Mouse (Mus musculus): ENCODE results near the gene Got2.

Got2 gene

DNA sequence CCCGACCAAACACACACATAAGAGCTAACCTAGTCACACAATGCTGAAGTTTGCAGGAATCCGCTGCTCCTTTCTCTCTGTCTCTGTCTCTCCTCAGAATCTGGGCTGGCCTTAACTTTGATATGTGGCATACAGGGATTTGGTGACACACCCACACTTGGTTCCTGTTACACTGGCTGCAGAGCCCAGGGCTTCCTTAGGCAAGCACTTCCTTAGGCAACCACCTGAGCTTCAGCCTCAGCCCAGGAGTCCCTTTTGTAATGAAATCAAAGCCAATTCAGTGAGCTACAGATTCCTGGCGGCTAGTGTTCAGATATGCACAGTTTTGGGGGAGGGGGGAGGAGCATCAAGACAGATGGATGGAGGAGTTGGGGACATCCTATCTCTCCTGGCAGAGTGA is 70.8 kb downstream of the Got2 start:
- DNase-seq, result no peak

DNA sequence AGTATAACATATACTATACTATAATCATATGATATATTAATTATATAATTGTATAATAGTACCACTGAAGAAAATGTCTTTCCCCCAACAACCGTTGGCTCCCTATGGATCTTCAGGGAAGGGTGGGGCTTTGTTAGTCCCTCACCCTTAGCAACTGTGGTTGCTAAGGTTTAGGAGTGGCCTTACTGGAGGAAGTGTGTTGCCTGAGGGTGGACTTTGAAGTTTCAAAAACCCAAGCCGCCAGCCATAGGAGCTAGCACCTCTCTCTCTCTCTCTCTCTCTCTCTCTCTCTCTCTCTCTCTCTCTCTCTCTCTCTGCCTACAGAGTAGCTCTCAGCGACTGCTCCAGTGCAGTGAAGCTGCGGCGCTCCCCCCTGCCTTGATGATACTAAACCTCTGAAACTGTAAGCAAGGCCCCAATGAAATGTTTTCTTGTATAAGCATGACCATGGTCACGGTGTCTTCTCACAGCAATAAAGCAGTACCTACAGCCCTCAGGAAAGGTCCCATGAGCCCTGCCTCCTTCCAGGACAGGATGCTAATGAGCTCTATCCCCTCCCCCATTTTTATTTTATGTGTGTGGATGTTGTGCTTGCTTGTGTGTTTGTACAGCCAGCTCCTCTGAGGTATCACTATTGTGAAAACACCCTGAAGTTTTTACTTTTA is 72.2 kb downstream of the Got2 start:
- DNase-seq, result no peak

Data from spleen, adult 18-20 months (tissue).